Mouse (Mus musculus) hindbrain, embryonic 13.5 days (tissue): ENCODE measurements around the gene Wap. TPM values are rescaled to one million over a fixed set of nuclear protein-coding genes. Genes with fewer than 3 reads are reported as not detected.

Source experiments
- ATAC-seq: fragments of 200-750 bp; cut with Nextera tagmentation; 2 replicates; pipeline ENCODE4 v1.8.0; 2017; ENCODE audit warnings: moderate TSS enrichment; ENCODE audit not compliant: low FRiP score
- H3K27ac ChIP-seq: fragments of 300-500 bp; sonication (generic); 2 replicates; pipeline ENCODE4 v1.5.1; 2015; ENCODE audit warnings: inconsistent platforms, mild to moderate bottlenecking, moderate library complexity
- H3K27me3 ChIP-seq: fragments of 300-500 bp; sonication (generic); 2 replicates; pipeline ENCODE4 v1.6.1; 2015; ENCODE audit warnings: mild to moderate bottlenecking, inconsistent platforms
- H3K36me3 ChIP-seq: fragments of 300-500 bp; sonication (generic); 2 replicates; pipeline ENCODE4 v1.6.1; 2015; ENCODE audit warnings: mild to moderate bottlenecking, inconsistent platforms
- H3K4me1 ChIP-seq: fragments of 300-500 bp; sonication (generic); replicated peaks from 2 replicates; pipeline ENCODE4 v1.6.1; 2015; ENCODE audit warnings: inconsistent platforms
- H3K4me2 ChIP-seq: fragments of 300-500 bp; sonication (generic); 2 replicates; pipeline ENCODE4 v1.6.1; 2015; ENCODE audit warnings: inconsistent platforms, mild to moderate bottlenecking, moderate library complexity
- H3K4me3 ChIP-seq: fragments of 300-500 bp; sonication (generic); 2 replicates; pipeline ENCODE4 v1.5.1; 2015; ENCODE audit warnings: mild to moderate bottlenecking, inconsistent platforms
- H3K9ac ChIP-seq: fragments of 300-500 bp; sonication (generic); 2 replicates; pipeline ENCODE4 v1.6.1; 2015; ENCODE audit warnings: mild to moderate bottlenecking, inconsistent platforms
- H3K9me3 ChIP-seq: fragments of 300-500 bp; sonication (generic); 2 replicates; pipeline ENCODE4 v1.6.1; 2016; ENCODE audit warnings: inconsistent platforms
- WGBS: fragments of 180-500 bp; shearing (Covaris S2); methylation state at CpG from one replicate; pipeline ENCODE4 v1.1.7; 2015; 5-methylcytosine and 5-hydroxymethylcytosine counted together
- polyA plus RNA-seq: library from polyadenylated mRNA; unstranded; fragments of >200 nt; fragmentation: Nextera tagmentation; extraction: Ambion mirVana; gene quantifications from 2 replicates; pipeline ENCODE4 v1.2.1, GENCODE M21; 2015

The Wap gene
- polyA plus RNA-seq, 1 experiment from 2014 or later = not detected

DNA sequence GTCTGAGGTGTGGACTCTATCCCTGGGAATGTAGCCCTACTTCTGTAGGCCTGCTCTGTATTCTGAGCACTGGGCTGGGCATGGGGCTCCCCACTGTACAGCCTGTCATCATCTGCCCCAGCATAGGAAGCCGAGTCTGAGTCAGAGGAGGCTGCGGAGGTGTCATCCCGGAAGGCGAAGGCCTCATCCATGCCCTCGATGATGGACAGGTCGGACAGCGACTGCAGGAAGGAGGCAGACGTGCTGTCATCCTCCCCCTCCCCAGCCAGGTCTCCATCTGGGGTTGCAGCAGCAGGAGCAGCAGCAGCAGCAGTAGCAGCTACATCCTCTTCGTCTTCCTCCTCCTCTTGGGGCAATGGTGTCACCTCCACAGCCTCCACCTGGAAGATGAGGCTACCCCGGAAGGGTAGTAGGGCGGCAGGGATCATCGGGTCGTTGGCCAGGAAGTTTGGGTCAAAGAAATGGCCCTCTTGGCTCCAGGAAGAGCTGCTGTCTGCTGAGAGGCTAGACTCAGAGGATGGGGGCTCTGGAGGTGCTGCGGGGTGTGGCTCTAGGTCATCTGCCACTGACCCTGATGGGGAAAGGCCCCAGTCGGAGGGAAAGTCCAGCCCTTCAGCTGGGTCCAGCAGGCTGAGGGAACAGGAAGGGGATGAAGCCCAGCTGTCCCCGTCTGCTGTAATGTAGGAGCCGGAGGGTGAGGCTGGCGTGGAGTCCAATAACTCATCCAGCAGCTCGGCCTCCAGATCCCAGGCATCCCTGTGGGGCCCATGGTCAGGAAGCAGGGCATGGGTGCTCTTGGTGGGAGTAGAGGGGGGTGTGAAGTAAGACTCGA lies 36.6 kb downstream of the Wap start:
- ATAC-seq = no peak
- 81% methylated on average over 20 of the region's 20 CpGs for WGBS
- Histone ChIP-seq H3K27me3 (no peaks in the 10 kb centered on the region), H3K36me3 (peaks cover 52% of the 10 kb centered on the region), H3K4me1 (peaks cover 82% of the 10 kb centered on the region), H3K9ac (0 out of 2 replicates have a peak overlapping the region, but pooled peaks have one; percentile 95), H3K4me3 (peak overlapping the region; percentile 75; the same call in 1 of the 2 replicates), H3K4me2 (no peak overlapping the region), H3K9me3 (no peaks in the 10 kb centered on the region), H3K27ac (peak overlapping the region; percentile 99)

DNA sequence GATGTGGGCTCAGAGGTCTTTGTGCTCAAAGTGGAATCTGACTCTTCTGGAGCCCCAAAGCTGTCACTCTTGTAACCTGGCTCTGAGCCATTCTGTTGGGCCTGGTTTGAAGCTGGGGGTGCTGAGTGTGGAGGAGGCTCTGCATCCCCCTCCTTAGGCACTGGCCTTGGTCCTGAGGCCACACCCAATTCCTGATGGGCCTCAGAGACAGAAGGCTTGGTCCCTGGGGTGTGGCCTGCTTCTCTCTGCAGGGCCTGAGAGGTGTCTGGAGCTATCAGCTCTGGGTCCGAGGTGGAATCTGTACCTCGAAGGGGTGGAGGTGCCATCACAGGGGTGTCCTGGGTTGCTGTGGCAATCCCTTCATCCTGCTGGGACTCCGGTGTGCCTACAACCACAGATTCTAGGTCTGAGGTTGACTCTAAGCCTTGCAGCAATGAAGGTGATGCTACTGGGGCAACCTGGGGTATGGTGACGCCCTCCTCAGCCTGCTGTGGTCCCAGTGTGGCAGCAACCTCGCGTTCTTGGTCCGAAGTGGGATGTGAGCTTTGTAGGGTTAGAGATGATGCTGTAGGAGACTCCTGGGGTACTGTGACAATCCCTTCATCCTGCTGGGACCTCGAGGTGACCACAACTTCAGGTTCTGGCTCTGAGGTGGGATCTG lies 38.0 kb downstream of the Wap start:
- Histone ChIP-seq H3K4me2 (no peak overlapping the region), H3K36me3 (peaks cover 67% of the 10 kb centered on the region), H3K9me3 (no peaks in the 10 kb centered on the region), H3K4me3 (no peak overlapping the region), H3K4me1 (peaks cover 74% of the 10 kb centered on the region), H3K9ac (no peak overlapping the region), H3K27me3 (no peaks in the 10 kb centered on the region), H3K27ac (peak overlapping the region; percentile 89)
- 86% methylated on average over 8 of the region's 8 CpGs for WGBS
- ATAC-seq = no peak

GRCm38 (mm10) chr11:6599831-6600230 lies 38.6 kb downstream of the Wap start:
- no peak for ATAC-seq
- Histone ChIP-seq H3K9ac (peak overlapping the region; percentile 73), H3K9me3 (no peaks in the 10 kb centered on the region), H3K4me2 (peak overlapping the region; percentile 58), H3K27ac (peak overlapping the region; percentile 89), H3K27me3 (no peaks in the 10 kb centered on the region), H3K4me3 (no peak overlapping the region), H3K36me3 (peaks cover 72% of the 10 kb centered on the region), H3K4me1 (peaks cover 74% of the 10 kb centered on the region)
- WGBS = 77% methylated on average over 6 of the region's 6 CpGs

GRCm38 (mm10) chr11:6599011-6599681 lies 39.3 kb downstream of the Wap start:
- H3K9ac ChIP-seq = peak overlapping the region; percentile 73
- H3K9me3 ChIP-seq = no peaks in the 10 kb centered on the region
- H3K4me3 ChIP-seq = peak overlapping the region; percentile 33
- WGBS = 9% methylated on average over 27 of the region's 27 CpGs
- H3K27me3 ChIP-seq = no peaks in the 10 kb centered on the region
- H3K27ac ChIP-seq = peak overlapping the region; percentile 89
- H3K4me2 ChIP-seq = peak overlapping the region; percentile 58
- peak; percentile 30 for ATAC-seq
- peaks cover 69% of the 10 kb centered on the region for H3K4me1 ChIP-seq
- peaks cover 79% of the 10 kb centered on the region for H3K36me3 ChIP-seq

GRCm38 (mm10) chr11:6598191-6598889 lies 40.1 kb downstream of the Wap start:
- Histone ChIP-seq H3K9ac (peak overlapping the region; percentile 73), H3K9me3 (no peaks in the 10 kb centered on the region), H3K36me3 (peaks cover 87% of the 10 kb centered on the region), H3K4me2 (peak overlapping the region; percentile 58), H3K27ac (peak overlapping the region; percentile 89), H3K4me1 (peaks cover 61% of the 10 kb centered on the region), H3K27me3 (no peaks in the 10 kb centered on the region), H3K4me3 (peak overlapping the region; percentile 33)
- WGBS = 60% methylated on average over 19 of the region's 19 CpGs
- ATAC-seq = peak; percentile 2; the same call in 1 of the 2 replicates

GRCm38 (mm10) chr11:6597523-6597922 lies 40.9 kb downstream of the Wap start:
- no peaks in the 10 kb centered on the region for H3K9me3 ChIP-seq
- peak overlapping the region; percentile 89 for H3K27ac ChIP-seq
- peaks cover 88% of the 10 kb centered on the region for H3K36me3 ChIP-seq
- H3K27me3 ChIP-seq = no peaks in the 10 kb centered on the region
- H3K4me1 ChIP-seq = peaks cover 52% of the 10 kb centered on the region
- H3K4me3 ChIP-seq = no peak overlapping the region
- H3K9ac ChIP-seq = no peak overlapping the region
- 72% methylated on average over 7 of the region's 7 CpGs for WGBS
- 0 out of 2 replicates have a peak, but pooled peaks have one; percentile 7 for ATAC-seq
- no peak overlapping the region for H3K4me2 ChIP-seq

DNA sequence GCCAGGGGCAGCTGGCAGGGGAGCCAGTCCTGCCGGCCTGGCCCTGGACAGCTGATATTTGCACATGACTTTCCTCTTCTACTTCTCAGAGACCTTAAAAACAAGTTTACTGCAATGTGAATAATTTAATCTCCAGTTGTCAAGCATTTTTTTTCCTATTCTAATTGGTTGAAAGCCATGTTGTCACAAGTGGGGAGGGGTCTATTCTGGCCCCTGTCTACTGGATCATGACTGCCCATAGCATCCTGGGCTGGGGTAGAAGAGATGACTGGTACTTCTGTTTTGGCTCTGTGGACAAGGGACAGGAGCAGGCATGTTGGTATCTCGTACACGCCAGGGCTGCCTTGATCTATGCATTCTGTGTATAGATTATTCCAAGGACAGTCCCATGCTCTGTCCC lies 41.8 kb downstream of the Wap start:
- no peak for ATAC-seq
- no peak overlapping the region for H3K4me2 ChIP-seq
- H3K4me1 ChIP-seq = peaks cover 43% of the 10 kb centered on the region
- WGBS = 90% methylated on average over 3 of the region's 3 CpGs
- H3K9ac ChIP-seq = no peak overlapping the region
- peak overlapping the region; percentile 89 for H3K27ac ChIP-seq
- no peaks in the 10 kb centered on the region for H3K27me3 ChIP-seq
- H3K36me3 ChIP-seq = peaks cover 88% of the 10 kb centered on the region
- no peaks in the 10 kb centered on the region for H3K9me3 ChIP-seq
- no peak overlapping the region for H3K4me3 ChIP-seq

DNA sequence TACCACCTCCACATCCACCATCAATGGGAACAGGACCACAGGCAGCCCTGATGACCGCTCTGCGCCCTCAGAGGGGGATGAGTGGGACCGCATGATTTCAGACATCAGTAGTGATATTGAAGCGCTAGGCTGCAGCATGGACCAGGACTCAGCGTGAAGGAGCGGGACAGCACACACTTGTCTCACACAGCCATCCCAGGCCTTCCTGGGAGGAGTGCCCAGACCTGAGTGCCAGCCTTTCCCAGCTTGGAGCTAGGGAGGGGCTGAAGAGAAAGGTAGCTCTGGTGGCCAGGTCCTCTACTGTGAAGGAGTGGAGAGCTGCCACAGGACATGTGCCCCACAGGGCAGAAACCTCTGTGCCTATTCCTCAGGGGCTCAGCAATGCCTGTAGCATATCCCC lies 42.2 kb downstream of the Wap start:
- Histone ChIP-seq H3K36me3 (peaks cover 88% of the 10 kb centered on the region), H3K27me3 (no peaks in the 10 kb centered on the region), H3K27ac (0 out of 2 replicates have a peak overlapping the region, but pooled peaks have one; percentile 13), H3K9me3 (no peaks in the 10 kb centered on the region), H3K4me1 (peaks cover 39% of the 10 kb centered on the region), H3K9ac (no peak overlapping the region), H3K4me3 (no peak overlapping the region), H3K4me2 (no peak overlapping the region)
- no peak for ATAC-seq
- WGBS = 97% methylated on average over 6 of the region's 6 CpGs

DNA sequence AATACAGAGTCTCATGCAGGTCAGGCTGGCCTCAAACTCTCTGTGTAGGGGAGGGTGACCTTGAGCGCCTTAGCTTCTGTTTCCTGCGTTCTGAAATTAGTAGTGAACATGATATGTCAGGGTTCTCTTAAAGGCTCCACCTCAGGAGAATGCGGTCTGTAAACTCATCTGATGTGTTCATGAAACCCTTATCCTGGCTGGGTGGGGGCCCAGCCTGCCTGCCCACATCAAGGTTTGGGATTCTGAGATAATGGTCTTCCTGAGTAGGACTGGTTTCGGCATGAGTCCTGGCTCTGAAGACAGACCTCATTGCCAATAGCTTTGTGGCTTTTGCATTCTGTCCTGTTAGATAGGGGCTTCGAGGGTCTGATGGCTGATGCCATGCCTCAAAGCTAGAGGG lies 43.1 kb downstream of the Wap start:
- H3K27ac ChIP-seq = no peak overlapping the region
- H3K36me3 ChIP-seq = peaks cover 88% of the 10 kb centered on the region
- H3K4me3 ChIP-seq = no peak overlapping the region
- peaks cover 31% of the 10 kb centered on the region for H3K4me1 ChIP-seq
- H3K27me3 ChIP-seq = no peaks in the 10 kb centered on the region
- no peak for ATAC-seq
- 93% methylated on average over 5 of the region's 5 CpGs for WGBS
- no peaks in the 10 kb centered on the region for H3K9me3 ChIP-seq
- H3K9ac ChIP-seq = no peak overlapping the region
- H3K4me2 ChIP-seq = no peak overlapping the region

- Histone ChIP-seq H3K9ac (no peak overlapping the region), H3K4me1 (peaks cover 26% of the 10 kb centered on the region), H3K4me3 (no peak overlapping the region), H3K36me3 (peaks cover 88% of the 10 kb centered on the region), H3K4me2 (no peak overlapping the region), H3K27me3 (no peaks in the 10 kb centered on the region), H3K9me3 (no peaks in the 10 kb centered on the region), H3K27ac (no peak overlapping the region)
- ATAC-seq = no peak
- WGBS = 91% methylated on average over 6 of the region's 6 CpGs
These were observed 43.6 kb downstream of the Wap start for GRCm38 (mm10) chr11:6594845-6595244.

- H3K27me3 ChIP-seq = no peaks in the 10 kb centered on the region
- H3K27ac ChIP-seq = no peak overlapping the region
- no peak overlapping the region for H3K4me2 ChIP-seq
- WGBS = 77% methylated on average over 11 of the region's 11 CpGs
- H3K4me3 ChIP-seq = no peak overlapping the region
- H3K9me3 ChIP-seq = no peaks in the 10 kb centered on the region
- no peak for ATAC-seq
- H3K36me3 ChIP-seq = peaks cover 97% of the 10 kb centered on the region
- H3K4me1 ChIP-seq = peaks cover 11% of the 10 kb centered on the region
- no peak overlapping the region for H3K9ac ChIP-seq
These were observed 45.0 kb downstream of the Wap start for GRCm38 (mm10) chr11:6593406-6593805.
